Mouse (Mus musculus) erythroblast, embryonic 14.5 days (primary cell): Measurements from ENCODE around the gene Gxylt2.

Experiments
- GATA1 ChIP-seq: IDR thresholded peaks from 2 replicates; pipeline ENCODE4 v1.6.1; 2012; ENCODE audit warnings: low read length, inconsistent platforms, mixed read lengths
- TAL1 ChIP-seq: IDR thresholded peaks from 3 replicates; pipeline ENCODE4 v1.6.1; 2012; ENCODE audit warnings: low read length, inconsistent platforms, mixed read lengths

GRCm38 (mm10) chr6:100734321-100734720, 29.8 kb downstream of the Gxylt2 start:
- TF ChIP-seq TAL1: no peak
- no peak for TF ChIP-seq GATA1
